Mouse (Mus musculus) thymus, postnatal 25 days (tissue): Measurements from ENCODE around the gene Dync1i1.
A peak's percentile ranks its signal among the peaks of the same experiment; 100 is the strongest.

Experiments
- DNase-seq: peaks from one replicate; pipeline ENCODE4 v3.0.0; 2022

The Dync1i1 gene

DNA sequence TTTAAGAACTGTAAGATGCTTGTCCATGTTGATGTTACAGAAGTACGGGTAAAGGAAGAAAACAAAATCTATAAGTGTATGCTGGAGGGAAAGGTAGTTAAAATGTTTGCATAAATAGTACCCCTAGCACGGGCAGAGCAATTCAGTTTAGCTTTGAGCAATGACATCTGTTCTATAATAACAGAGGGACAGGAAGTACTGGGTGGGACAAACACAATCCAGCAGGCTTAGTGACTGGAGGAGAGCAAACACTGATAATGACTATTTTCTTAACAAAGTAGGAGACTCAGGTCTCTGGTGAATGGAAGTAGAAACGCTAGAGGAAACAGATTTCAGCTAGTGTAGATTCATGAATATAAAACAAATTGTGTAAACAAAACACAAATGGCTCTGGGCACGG, 250.8 kb downstream of the Dync1i1 start:
- no peak for DNase-seq

DNA sequence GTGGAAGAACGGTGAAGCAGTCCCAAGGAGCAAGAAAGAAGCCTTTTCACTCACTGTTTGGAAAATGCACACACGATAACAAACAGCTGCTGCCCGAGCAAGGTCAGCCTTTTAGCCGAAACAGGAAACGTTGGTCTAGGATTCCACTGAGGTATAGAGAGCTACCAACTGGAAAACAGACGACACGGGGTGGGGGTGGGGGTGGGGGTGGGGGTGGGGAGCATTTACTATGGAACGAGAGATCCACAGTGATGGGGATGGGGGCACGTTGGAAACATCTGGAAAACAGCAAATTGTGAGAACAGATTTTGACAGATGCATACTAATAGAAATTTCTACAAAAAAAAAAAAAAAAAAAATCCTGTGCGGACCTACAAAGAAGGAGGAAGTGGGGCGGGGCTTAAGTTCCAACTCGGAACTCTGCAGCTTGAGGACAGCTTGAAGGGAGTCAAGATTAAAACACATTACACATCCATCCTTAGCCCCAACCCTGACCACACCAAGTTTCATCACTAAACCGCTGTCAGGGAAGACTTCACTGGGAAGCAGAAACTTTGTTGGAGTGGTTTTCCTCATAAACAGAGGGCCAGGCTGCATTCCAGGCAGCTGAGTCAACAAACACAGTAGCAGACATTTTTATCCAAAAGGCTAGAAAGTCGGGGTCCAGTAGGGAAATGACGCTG, 251.9 kb downstream of the Dync1i1 start:
- no peak for DNase-seq

DNA sequence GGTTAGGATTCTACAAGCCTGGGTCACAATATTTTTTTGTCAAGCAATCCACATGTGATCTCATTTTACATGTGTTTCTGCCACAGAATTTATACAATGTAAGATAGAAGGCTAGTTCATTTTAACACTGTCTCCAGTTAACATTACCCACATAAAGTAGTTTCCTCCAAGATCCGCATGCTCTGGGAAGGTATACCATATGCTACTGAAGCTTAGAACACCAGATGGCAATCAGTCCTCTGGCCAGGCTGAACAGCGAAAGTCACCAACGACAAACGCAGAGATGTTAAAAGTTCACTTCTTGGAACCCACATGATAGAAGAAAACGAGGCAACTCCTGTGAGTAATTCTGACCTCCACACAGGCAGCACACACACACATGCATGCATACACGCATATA, 265.8 kb downstream of the Dync1i1 start:
- no peak for DNase-seq

DNA sequence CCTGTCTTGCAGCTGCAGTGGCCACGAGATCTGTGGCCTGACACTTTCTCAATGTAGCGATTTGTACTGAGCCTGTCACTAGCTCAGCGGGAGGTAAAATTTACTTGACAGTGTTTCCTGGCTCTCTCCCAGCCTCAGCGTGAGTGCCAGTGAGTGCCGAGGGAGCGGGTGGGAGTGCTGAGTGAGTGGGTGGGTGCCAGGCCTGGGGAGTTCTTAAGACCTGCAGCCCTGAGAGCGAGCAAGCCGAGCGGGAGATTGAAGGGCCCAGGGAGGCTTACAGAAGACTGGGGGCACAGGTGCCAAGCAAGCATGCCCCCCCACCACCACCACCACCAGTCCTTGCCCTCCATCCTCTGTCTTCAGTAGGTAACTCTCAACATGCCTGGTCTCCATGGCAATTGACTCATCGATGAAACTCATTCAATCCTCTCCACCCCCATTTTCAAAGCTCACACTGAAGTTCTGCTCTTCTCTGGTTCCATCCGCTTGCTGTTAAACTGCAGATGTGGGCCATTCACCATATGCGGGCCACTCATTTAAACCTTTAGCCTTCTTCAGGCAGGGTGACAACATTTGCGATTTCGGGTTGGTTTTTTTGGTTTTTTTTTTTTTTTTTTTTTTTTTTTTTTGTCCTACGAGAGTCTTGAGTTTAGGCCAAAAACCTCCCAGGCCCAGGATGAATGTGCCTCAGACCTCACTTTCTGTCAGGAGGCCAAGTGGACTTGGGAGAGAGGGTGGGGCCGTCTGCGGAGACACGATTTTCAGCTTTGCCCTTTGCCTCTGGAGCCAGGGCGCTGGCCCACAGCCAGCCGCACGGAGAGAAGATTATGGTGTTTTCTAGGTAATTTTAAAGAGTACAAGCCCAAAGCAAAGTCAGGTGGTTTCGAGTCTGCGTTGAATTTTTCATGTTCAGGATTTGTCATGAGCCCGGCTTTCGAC, 266.6 kb downstream of the Dync1i1 start:
- DNase-seq, result no peak

DNA sequence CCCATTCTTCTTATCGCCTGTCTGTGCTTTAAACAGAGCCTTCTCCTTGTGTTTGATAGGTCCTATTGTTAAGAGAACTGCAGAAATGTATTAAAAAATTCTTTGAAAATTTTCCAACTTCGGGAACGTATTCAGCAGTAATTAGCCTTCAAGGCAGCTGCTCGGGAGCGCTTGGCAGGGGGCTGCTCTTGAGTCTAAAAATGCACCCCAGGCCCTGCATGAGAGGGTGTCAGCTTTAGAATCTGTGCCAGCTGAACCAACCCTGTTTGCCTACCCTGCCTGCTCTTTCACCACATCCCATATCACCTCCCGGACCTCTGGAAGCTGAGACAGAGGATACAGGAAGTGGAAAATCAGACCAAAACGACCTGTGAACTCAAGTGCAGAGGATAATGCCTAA, 267.6 kb downstream of the Dync1i1 start:
- DNase-seq, result no peak

DNA sequence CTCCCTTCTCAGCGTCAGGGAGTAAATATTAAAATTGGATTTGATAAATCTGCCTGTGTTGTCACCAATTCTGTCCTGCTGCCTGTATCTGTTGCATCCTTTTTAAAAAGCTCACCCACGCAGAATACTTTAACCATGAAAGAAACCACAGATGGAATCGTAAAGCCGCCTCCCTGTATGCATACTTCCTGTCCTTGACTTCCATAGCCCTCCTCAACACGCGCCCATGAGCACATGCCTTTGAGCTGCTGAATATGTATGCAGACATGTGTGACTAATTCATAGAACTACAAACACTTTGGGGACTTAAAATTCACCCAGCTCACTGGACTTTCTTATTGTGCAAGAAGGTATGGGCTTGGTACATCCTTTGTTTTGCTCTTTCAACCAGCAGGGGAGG, 272.1 kb downstream of the Dync1i1 start:
- DNase-seq, result no peak

DNA sequence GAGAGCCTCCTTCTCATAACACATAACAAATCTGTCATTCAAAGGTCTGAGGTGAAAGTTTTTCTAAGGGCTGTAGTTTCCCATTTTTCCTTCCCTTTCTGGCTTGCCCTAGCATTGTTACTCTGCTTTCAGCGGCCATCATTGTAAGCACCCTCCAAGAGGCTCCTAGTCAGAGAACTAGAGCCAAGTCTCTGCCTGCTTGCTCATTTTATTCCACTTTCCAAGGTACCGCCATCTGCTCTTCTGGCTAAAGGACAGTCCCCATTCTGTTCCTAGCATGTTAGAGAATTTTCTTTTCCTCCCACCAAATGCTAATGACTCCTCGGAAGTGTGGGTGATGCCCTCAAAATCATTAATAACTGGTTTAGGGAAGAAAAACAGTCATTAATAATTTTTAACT, 276.6 kb downstream of the Dync1i1 start:
- DNase-seq, result no peak

DNA sequence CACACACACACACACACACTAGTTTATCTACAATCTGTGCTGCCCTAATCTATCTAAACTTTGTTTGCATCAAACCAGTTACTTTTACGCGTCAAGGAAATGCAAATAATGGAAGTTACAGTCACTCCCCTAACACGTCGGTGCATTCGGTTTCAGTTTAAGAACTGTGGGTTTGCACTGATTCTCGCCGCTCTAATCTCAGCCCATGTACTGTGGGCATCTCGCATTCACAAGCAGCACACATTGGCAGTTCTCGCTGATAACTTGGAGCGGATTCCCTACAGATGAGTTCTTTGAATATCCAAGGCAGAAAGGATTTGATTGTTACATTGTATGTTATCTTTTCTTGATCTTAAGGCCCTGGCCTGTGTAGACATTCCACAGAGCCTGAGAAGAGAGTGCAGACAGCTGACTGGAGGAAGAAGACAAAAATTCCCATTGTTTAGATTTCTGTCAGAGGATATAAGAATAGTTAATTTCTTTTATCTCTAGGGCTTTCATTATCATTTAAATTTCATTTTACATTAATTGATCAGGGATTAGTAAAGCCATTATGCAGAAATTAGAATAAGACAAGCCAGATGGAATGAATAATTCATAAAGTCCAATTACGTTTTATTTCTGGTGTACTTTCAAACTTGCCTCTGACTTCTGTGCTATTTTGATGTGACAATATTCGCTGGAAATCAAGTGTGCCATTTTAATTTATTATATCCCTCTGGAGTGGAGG, 279.5 kb downstream of the Dync1i1 start:
- no peak for DNase-seq

DNA sequence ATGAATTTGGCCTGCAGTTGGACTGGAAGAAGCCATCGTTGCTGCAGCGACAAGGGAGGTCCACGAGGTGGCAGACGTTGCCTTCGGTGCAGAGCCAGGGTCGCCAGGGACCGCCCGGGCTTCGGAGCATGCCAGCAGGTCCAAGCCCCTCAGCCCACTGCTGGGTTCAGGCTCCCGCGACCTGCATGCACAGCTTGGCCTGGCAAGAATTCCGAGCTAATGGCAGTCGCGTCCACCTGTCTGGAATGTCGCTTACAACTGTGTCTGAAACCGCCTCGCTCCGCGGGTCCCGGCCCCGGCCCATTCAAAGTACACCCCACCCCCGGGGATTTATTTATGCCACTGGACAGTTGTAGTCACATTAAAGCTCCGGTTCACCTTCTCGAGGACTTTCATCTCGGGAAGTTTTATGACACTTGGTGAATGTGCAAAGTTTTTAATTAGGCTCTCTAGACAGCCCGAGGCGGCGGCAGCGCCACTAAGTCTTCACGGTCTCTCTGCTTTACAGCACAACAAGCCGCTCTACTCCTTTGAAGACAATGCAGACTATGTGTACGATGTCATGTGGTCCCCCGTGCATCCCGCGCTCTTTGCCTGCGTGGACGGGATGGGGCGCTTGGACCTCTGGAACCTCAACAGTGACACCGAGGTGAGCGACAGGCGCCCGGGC, 280.5 kb downstream of the Dync1i1 start:
- peak; percentile 47 for DNase-seq

DNA sequence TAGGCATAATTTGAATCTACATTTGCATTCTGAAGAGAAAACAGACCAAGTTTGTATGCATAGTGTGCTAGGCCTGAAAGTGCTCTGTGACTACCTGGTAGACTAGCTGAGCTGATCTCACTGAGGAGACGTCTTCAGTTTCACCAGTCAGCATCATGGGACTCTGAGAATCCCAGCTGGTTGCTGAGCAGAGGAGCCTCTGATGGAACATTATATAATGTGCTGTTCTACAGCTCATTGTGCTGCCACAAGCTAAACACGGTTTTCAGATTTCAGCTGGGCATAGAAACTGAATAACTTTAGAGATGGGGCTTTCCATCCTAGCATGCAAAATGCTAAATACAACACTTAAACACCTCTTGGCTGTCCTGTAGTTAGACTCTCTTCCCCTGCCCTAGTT, 285.9 kb downstream of the Dync1i1 start:
- no peak for DNase-seq

DNA sequence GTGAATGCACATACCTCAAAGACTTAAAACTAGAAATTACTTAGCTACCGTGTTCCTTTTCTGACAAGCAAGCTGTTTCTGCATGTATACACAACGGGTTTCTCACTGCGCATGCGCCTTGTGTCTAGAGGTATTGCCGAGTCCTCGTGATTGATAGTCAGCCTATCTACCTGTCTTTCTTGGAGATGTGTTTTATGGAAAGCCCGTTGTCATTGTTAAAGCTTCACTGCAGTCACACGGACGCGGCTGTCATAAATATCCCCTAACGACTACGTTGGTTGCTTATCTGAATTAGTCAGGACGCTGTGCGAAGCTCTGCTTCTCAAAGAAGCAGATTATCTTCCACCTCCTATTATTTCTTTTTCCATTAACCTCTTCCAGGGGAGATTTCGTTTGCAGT, 290.2 kb downstream of the Dync1i1 start:
- DNase-seq, result no peak

DNA sequence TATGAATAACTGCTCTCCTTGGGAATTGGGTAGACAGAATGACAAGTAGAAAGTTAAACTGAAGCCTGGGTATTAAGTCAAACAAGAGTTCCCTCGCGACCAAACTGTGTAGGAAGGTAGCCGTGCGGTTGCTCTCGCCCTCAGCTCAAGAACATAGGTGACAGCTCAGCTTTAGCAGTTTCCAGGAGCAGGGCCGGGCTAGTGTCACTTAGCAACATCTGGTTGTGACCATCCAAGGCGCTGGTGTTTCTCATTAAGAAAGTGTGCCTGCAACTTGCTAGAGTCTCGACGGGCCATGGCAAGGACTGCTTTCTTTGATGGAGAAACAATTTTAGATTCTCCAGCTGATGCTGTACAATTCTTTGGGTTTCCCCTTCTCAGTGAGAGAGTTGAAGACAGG, 291.5 kb downstream of the Dync1i1 start:
- no peak for DNase-seq

DNA sequence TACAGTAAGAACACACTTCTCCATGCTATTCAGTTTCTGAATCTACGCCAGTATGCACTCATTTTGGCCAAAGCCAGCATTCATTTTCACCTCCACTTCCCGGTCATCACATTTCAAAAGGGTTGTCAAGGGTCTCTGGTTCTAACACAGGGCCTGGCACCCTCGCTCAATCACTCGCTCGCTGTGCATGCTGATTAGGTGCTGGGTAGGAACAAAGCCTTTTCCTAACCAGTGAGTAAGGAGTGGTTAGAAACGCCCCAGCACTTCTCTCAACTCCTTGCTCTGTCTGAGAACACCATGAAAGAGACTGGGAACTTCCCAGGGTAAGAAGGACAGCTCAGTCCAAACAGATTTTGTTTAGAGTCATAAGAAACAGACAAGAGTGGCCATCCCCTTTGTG, 298.5 kb downstream of the Dync1i1 start:
- DNase-seq, result no peak

DNA sequence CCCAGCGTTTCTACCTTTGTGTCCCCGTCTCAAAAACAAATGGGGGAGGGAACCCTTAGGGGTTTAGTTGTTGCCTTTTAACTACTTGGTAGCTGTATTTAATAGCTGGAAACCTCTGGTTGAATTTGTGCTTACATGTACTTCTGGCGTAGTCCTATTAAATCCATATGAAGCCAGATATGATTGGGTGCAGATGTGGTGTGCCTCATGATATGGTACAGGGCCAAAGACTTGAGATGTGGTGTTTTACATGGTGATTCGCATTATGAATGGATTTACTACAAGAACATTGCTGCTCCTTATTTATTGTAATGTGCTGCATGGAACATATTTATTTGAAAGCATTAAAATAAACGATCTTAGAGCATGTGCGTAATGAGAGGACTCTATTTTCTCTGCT, 302.2 kb downstream of the Dync1i1 start:
- DNase-seq, result no peak

DNA sequence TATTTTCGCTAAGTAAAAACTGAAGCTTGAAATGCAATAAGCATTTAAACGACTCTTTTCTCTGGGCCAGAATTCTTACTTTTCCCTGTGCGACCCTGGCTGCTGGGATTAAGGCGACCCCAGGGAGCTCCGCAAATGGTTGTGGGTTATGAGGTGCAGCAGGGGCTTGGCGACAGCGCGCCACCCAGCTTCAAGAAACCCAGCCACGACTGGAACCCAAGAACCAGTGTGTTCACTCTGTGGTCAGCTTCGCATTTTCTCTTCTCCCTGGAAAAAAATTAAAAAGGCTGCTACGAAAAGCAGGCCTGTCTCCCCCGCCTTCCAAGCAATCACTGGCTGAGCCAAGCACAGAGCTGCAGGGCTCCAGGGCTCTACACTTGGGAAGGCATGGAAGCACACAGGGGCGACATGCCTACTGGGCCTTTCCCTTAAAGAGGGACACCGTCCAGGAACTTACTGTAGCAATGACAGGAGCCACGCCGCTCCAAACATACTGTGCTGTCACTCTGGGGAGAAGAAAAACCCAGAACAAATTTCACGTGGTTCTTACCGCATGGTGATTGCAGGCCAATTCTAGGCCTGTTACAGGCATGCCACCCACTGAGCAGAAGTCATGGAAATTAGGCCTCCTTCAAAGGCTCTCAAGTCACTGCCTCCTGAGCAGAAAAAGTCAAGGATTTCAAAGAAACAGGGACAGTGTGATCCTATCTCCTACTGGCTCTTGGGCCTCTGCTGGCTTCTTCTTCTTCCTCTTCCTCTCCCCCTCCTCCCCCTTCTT, 313.5 kb downstream of the Dync1i1 start:
- DNase-seq, result no peak

DNA sequence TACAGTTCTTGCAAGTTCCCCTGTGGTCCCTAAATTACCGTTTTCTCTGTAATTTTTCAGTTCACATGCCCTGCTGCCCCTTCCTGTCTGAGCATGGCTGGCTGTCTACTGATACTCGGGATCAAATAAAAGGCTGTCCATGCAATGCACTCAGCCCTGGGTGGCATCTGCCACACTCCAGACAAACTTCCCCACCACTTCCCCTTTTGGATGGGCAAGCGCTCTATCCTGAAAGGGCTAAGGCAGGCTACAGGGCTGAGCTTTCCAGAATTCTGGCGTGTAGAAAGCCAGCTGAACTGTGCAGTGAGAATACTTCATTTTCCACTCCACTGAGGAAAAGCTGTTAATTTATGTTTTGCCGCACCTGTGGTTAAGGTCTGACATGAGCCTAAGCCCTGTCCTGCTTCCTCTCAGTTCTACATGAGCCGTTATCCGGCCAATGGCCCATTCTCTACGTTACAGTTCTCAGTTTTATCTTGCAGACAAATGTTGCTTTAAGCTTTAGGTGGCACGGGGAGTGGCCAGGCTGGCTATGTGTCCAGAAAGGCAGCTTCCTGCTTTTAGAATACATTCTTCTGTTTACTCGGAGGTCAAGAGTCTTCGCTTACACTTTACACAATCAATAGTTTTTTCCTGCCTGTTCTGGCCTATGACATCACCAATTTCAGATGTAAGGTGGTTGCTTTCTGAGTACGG, 321.4 kb downstream of the Dync1i1 start:
- no peak for DNase-seq

DNA sequence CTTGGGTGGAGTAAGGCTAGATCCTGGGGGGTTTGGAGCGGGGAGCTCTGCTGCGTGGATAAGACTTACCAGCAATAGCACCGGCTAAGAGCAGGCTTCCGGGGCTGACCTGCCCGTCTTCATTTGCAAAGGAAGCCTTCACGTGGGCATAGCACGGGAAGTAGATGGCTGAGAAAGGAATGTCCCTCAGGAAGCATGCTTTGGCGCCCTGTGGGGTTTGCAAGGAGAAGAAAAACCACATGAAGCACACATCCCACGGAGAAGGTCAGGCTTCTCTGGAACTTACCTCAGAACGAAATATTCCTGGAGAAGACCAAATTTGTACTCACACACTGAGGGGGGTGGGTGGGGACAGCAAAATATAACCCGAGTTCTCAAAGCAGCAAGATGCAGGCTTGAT, 327.3 kb downstream of the Dync1i1 start:
- DNase-seq, result no peak

DNA sequence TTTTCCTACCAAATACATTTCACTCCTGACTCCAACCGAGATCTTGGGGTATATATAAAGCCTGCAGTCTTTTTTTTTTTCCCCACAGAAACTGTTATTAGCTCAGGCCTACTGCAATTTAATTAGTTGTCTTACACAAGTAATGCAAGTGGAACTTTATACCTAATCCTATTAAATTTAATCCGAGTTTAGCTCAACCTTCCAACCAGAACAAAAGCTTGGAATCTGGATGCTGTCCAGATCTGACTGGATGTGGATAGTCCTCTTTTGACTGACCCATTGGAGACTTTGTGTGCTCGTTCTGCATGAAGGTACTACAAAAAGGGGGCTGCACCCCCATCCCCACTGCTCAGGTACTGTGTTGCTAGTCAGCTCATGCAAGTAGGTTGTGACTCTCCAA, 328.5 kb downstream of the Dync1i1 start:
- DNase-seq, result no peak

DNA sequence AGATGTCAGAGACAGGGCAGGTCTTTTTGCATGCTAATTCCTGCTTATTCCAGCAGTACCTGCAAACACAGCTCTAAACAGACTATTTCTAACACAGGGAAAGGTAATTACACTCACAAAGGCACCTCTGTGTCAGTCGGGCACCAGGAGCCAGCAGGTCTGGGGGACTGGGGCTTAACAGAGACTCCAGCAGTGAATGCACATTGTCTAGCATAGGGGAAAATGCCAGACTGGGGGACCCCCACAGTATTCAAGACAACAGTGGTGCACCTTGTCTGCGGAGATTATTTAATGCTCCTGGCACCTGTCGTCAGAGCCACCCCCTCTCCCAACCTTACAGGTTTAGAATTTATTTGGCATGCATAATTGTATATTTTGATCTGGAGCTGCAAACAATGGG, 333.1 kb downstream of the Dync1i1 start:
- no peak for DNase-seq

DNA sequence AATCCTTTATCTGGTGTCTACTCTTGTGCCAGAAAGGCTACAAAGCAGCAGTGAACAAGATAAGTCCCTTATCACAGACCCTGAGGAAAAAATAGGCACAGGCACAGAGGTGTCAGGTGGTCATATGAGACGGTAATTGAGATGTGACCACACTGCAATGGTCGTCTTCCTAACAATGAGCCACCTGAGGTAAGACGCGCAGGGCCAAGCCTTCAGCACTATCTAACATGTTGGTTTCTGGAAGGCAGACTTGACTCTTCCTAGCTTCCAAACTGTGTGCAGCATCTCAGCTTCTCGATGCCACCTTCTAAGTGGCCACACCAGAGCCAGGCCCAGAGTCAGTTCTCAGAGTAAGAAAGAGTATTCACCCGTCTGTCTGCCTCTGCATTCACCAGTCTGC, 341.8 kb downstream of the Dync1i1 start:
- DNase-seq, result no peak

DNA sequence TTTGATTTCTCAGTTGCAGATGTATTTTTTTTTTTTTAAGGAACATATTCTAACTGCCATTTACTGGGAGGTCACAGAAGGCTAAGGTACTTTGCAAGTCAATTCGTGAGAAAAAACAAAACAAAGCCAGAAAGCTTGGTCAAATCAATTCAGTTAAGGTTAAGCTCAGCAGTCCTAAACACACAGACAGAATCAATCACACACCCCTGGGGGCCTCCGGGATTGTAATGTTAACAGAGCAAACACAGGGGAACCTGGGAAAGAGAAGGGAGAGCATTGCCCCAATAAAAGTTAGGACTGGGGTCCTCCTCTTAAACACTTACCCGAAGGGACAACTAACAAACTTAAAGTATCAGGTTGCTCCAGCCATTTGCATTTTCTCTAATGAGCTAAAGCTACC, 344.6 kb downstream of the Dync1i1 start:
- DNase-seq, result no peak

DNA sequence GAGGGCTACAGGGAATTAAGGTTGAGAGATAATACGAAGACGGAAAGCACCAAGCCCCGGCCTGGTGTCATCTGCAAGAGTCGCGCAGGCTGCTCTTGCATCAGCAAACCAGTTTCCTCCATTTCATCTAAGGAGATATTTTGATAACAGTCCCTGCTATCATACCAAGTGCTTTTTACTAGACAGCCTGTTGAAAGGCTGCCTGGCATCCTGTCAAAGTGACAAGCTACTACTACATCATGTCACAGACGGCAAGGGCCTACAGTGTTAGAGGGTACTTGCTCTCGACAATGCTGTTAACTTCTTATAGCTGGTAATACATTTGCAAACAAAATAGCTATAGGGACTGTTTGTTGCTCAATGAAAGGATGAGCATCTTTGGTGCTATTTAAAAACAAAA, 345.6 kb downstream of the Dync1i1 start:
- no peak for DNase-seq
